Mouse (Mus musculus): ENCODE results near the gene Cryba2.
A peak's percentile ranks its signal among the peaks of the same experiment; 100 is the strongest.

Gene Cryba2

GRCm38 (mm10) chr1:74884196-74885141 is 8.5 kb downstream of the Cryba2 start:
- DNase-seq (ENCODE audit: low spot score): no peak

GRCm38 (mm10) chr1:74883441-74883840 is 9.5 kb downstream of the Cryba2 start:
- DNase-seq (ENCODE audit: low spot score): no peak

- DNase-seq (ENCODE audit: low spot score): no peak
Observed at GRCm38 (mm10) chr1:74882828-74883227, 10.1 kb downstream of the Cryba2 start.

GRCm38 (mm10) chr1:74882055-74882734 is 10.7 kb downstream of the Cryba2 start:
- no peak for DNase-seq (ENCODE audit: low spot score)

GRCm38 (mm10) chr1:74880785-74881360 is 12.1 kb downstream of the Cryba2 start:
- DNase-seq (ENCODE audit: low spot score): peak; percentile 91

- no peak for DNase-seq (ENCODE audit: low spot score)
Observed at GRCm38 (mm10) chr1:74877199-74877598, 15.7 kb downstream of the Cryba2 start.

- no peak for DNase-seq (ENCODE audit: low spot score)
Observed at GRCm38 (mm10) chr1:74872218-74872617, 20.7 kb downstream of the Cryba2 start.

GRCm38 (mm10) chr1:74861783-74862182 is 31.2 kb downstream of the Cryba2 start:
- DNase-seq (ENCODE audit: low spot score): no peak

- no peak for DNase-seq (ENCODE audit: low spot score)
Observed at GRCm38 (mm10) chr1:74859223-74859984, 33.5 kb downstream of the Cryba2 start.

- no peak for DNase-seq (ENCODE audit: low spot score)
Observed at GRCm38 (mm10) chr1:74858805-74859204, 34.1 kb downstream of the Cryba2 start.

- peak; percentile 88 for DNase-seq (ENCODE audit: low spot score)
Observed at GRCm38 (mm10) chr1:74858171-74858719, 34.7 kb downstream of the Cryba2 start.

- DNase-seq (ENCODE audit: low spot score): peak; percentile 29
Observed at GRCm38 (mm10) chr1:74857677-74858076, 35.3 kb downstream of the Cryba2 start.

GRCm38 (mm10) chr1:74857201-74857600 is 35.7 kb downstream of the Cryba2 start:
- DNase-seq (ENCODE audit: low spot score): no peak

- peak; percentile 29 for DNase-seq (ENCODE audit: low spot score)
Observed at GRCm38 (mm10) chr1:74856791-74857190, 36.2 kb downstream of the Cryba2 start.

GRCm38 (mm10) chr1:74856439-74856720 is 36.6 kb downstream of the Cryba2 start:
- no peak for DNase-seq (ENCODE audit: low spot score)

GRCm38 (mm10) chr1:74855651-74856438 is 37.1 kb downstream of the Cryba2 start:
- peak; percentile 31 for DNase-seq (ENCODE audit: low spot score)

- no peak for DNase-seq (ENCODE audit: low spot score)
Observed at GRCm38 (mm10) chr1:74855156-74855555, 37.8 kb downstream of the Cryba2 start.

GRCm38 (mm10) chr1:74854306-74855056 is 38.5 kb downstream of the Cryba2 start, which contains the start of gene Cdk5r2:
Gene Cdk5r2, plus strand, starts transcription at chr1:74854934.
- DNase-seq (ENCODE audit: low spot score): peak; percentile 97

GRCm38 (mm10) chr1:74851001-74851775 is 41.8 kb downstream of the Cryba2 start:
- DNase-seq (ENCODE audit: low spot score): peak; percentile 58
